In genomic region chr15:80219211-80219610, GRCm38 (mm10) we compare ENCODE assay signal across 8 mouse cellular contexts. TPM values are rescaled to one million over a fixed set of nuclear protein-coding genes. Genes with fewer than 3 reads are reported as not detected.
DNase-seq lines count a peak whose midpoint lies in the region; ATAC-seq and TF ChIP-seq lines count a peak whose summit lies in the region.

No protein-coding gene starts in this region.

- no peaks in the 10 kb centered on the region; the same call in 1 of the 2 replicates for H3K27me3 ChIP-seq in heart, embryonic 12.5 days (replicated peaks)
- H3K27me3 ChIP-seq in hindbrain, embryonic 13.5 days, result no peaks in the 10 kb centered on the region
- peaks cover 10% of the 10 kb centered on the region for H3K27me3 ChIP-seq in megakaryocyte, embryonic 14.5 days (replicated peaks)
- no peaks in the 10 kb centered on the region for H3K27me3 ChIP-seq in thymus, adult 2 months (ENCODE audit: control insufficient read depth, insufficient read depth, low read length)

- peak; percentile 49; the same call in 1 of the 2 replicates for ATAC-seq in heart, embryonic 12.5 days (ENCODE audit: insufficient number of reproducible peaks, low FRiP score)
- no peak for ATAC-seq in hindbrain, embryonic 13.5 days (ENCODE audit: low FRiP score)
- ATAC-seq in cerebellum, adult (ENCODE audit: insufficient number of reproducible peaks, low FRiP score, low TSS enrichment), result no peak

- no peak overlapping the region for H3K27ac ChIP-seq in heart, embryonic 12.5 days (ENCODE audit: poor library complexity, severe bottlenecking)
- H3K27ac ChIP-seq in hindbrain, embryonic 13.5 days, result no peak overlapping the region
- no peak overlapping the region for H3K27ac ChIP-seq in thymus, adult 2 months (ENCODE audit: control insufficient read depth, insufficient read depth, low read length)

- H3K9ac ChIP-seq in heart, embryonic 12.5 days, result 0 out of 2 replicates have a peak overlapping the region, but pooled peaks have one; percentile 19
- no peak overlapping the region for H3K9ac ChIP-seq in hindbrain, embryonic 13.5 days

- H3K4me3 ChIP-seq in heart, embryonic 12.5 days, result no peak overlapping the region
- H3K4me3 ChIP-seq in hindbrain, embryonic 13.5 days, result no peak overlapping the region
- peak overlapping the region; percentile 85 for H3K4me3 ChIP-seq in megakaryocyte, embryonic 14.5 days (replicated peaks)
- H3K4me3 ChIP-seq in thymus, adult 2 months (ENCODE audit: control insufficient read depth, insufficient read depth, low read length), result peak overlapping the region; percentile 30

- no peaks in the 10 kb centered on the region for H3K36me3 ChIP-seq in heart, embryonic 12.5 days
- peaks cover 15% of the 10 kb centered on the region for H3K36me3 ChIP-seq in hindbrain, embryonic 13.5 days
- no peaks in the 10 kb centered on the region for H3K36me3 ChIP-seq in megakaryocyte, embryonic 14.5 days (replicated peaks; ENCODE audit: low read length)
- no peaks in the 10 kb centered on the region for H3K36me3 ChIP-seq in thymus, adult 2 months (ENCODE audit: control insufficient read depth, insufficient read depth, low read length)

- 25% methylated on average over 14 of the region's 14 CpGs for WGBS in heart, embryonic 12.5 days
- 65% methylated on average over 14 of the region's 14 CpGs for WGBS in hindbrain, embryonic 13.5 days
- WGBS in thymus, adult 2 months, result 8% methylated on average over 14 of the region's 14 CpGs

- DNase-seq in heart, adult 9 months (ENCODE audit: low spot score in 2 of 2), result no peak
- DNase-seq in T-cell, adult 2 months (ENCODE audit: low spot score), result peak; percentile 69
- peak; percentile 59 for DNase-seq in thymus, adult 2 months
- no peak for DNase-seq in urinary bladder, postnatal 4 days (ENCODE audit: low spot score in 2 of 2)

- TF ChIP-seq POLR2A in thymus, adult 2 months (IDR thresholded peaks at IDR 0.05; ENCODE audit: control insufficient read depth, extremely low read depth, insufficient read depth, low read length, poor library complexity), result no peak

- H3K9me3 ChIP-seq in heart, embryonic 12.5 days (replicated peaks), result no peaks in the 10 kb centered on the region
- H3K9me3 ChIP-seq in hindbrain, embryonic 13.5 days, result no peaks in the 10 kb centered on the region
- H3K9me3 ChIP-seq in megakaryocyte, embryonic 14.5 days, result no peaks in the 10 kb centered on the region

- H3K4me1 ChIP-seq in heart, embryonic 12.5 days (replicated peaks), result peaks cover 20% of the 10 kb centered on the region
- H3K4me1 ChIP-seq in hindbrain, embryonic 13.5 days (replicated peaks), result peaks cover 10% of the 10 kb centered on the region; the same call in 1 of the 2 replicates
- peaks cover 46% of the 10 kb centered on the region for H3K4me1 ChIP-seq in megakaryocyte, embryonic 14.5 days
- H3K4me1 ChIP-seq in thymus, adult 2 months (replicated peaks; ENCODE audit: control insufficient read depth, insufficient read depth, low read length), result peaks cover 14% of the 10 kb centered on the region

- peak overlapping the region; percentile 45 for H3K4me2 ChIP-seq in heart, embryonic 12.5 days
- H3K4me2 ChIP-seq in hindbrain, embryonic 13.5 days, result 0 out of 2 replicates have a peak overlapping the region, but pooled peaks have one; percentile 10

- TF ChIP-seq CTCF in thymus, adult 2 months (IDR thresholded peaks at IDR 0.05; ENCODE audit: borderline replicate concordance, control insufficient read depth, extremely low read depth, insufficient read depth, low read length, poor library complexity), result 0 out of 2 replicates have a peak, but pooled peaks have one; percentile 13

RNA-seq across cellular contexts. Expression of gene Mief1, which starts 14.6 kb away (rescaled TPM):
- 31.4 and 33.2 TPM in 2 replicates for polyA plus RNA-seq in heart, embryonic 12.5 days (2016; fragmentation: Nextera tagmentation; extraction: Ambion mirVana)
- 36.9 and 37.7 TPM in 2 replicates for polyA plus RNA-seq in hindbrain, embryonic 13.5 days (2015; fragmentation: Nextera tagmentation; extraction: Ambion mirVana)
- 13.5 and 36.4 TPM in 2 replicates for polyA plus RNA-seq in megakaryocyte, embryonic 14.5 days (2012; ENCODE audit: insufficient read depth, low replicate concordance)
- polyA plus RNA-seq in thymus, adult 2 months (2012; rRNA removed), result 32.7 and 36.3 TPM in 2 replicates

RNA-seq across cellular contexts. Expression of gene AC140267.1, which starts 16.4 kb away (rescaled TPM):
- 4.0 TPM in 1 of 2 replicates, not detected in the other for polyA plus RNA-seq in heart, embryonic 12.5 days (2016; fragmentation: Nextera tagmentation; extraction: Ambion mirVana)
- not detected in 2 replicates for polyA plus RNA-seq in hindbrain, embryonic 13.5 days (2015; fragmentation: Nextera tagmentation; extraction: Ambion mirVana)
- polyA plus RNA-seq in megakaryocyte, embryonic 14.5 days (2012; ENCODE audit: insufficient read depth, low replicate concordance), result 6.2 TPM in 1 of 2 replicates, not detected in the other
- not detected in 2 replicates for polyA plus RNA-seq in thymus, adult 2 months (2012; rRNA removed)

RNA-seq across cellular contexts. Expression of gene Atf4, which starts 35.8 kb away (rescaled TPM):
- 76.4 and 79.9 TPM in 2 replicates for polyA plus RNA-seq in heart, embryonic 12.5 days (2016; fragmentation: Nextera tagmentation; extraction: Ambion mirVana)
- 115 and 118 TPM in 2 replicates for polyA plus RNA-seq in hindbrain, embryonic 13.5 days (2015; fragmentation: Nextera tagmentation; extraction: Ambion mirVana)
- 278 and 483 TPM in 2 replicates for polyA plus RNA-seq in megakaryocyte, embryonic 14.5 days (2012; ENCODE audit: insufficient read depth, low replicate concordance)
- 169 and 179 TPM in 2 replicates for polyA plus RNA-seq in thymus, adult 2 months (2012; rRNA removed)

RNA-seq across cellular contexts. Expression of gene Rps19bp1, which starts 44.9 kb away (rescaled TPM):
- polyA plus RNA-seq in heart, embryonic 12.5 days (2016; fragmentation: Nextera tagmentation; extraction: Ambion mirVana), result 37.9 and 42.4 TPM in 2 replicates
- 74.7 and 75.9 TPM in 2 replicates for polyA plus RNA-seq in hindbrain, embryonic 13.5 days (2015; fragmentation: Nextera tagmentation; extraction: Ambion mirVana)
- 19.7 and 57.2 TPM in 2 replicates for polyA plus RNA-seq in megakaryocyte, embryonic 14.5 days (2012; ENCODE audit: insufficient read depth, low replicate concordance)
- 22.5 and 25.0 TPM in 2 replicates for polyA plus RNA-seq in thymus, adult 2 months (2012; rRNA removed)

RNA-seq across cellular contexts. Expression of gene Mgat3, which starts 45.7 kb away (rescaled TPM):
- 1.4 TPM in 2 replicates for polyA plus RNA-seq in heart, embryonic 12.5 days (2016; fragmentation: Nextera tagmentation; extraction: Ambion mirVana)
- 12.2 and 13.0 TPM in 2 replicates for polyA plus RNA-seq in hindbrain, embryonic 13.5 days (2015; fragmentation: Nextera tagmentation; extraction: Ambion mirVana)
- not detected in 2 replicates for polyA plus RNA-seq in megakaryocyte, embryonic 14.5 days (2012; ENCODE audit: insufficient read depth, low replicate concordance)
- polyA plus RNA-seq in thymus, adult 2 months (2012; rRNA removed), result 16.2 and 20.3 TPM in 2 replicates

Comparison
In these comparisons a context has a peak if more than half of its experiments do, and no peak if none do; other contexts are left out.
1. H3K4me3 ChIP-seq: peak in megakaryocyte, embryonic 14.5 days (single experiment) and thymus, adult 2 months (single experiment); none in heart, embryonic 12.5 days (single experiment) and hindbrain, embryonic 13.5 days (single experiment).
2. DNase-seq: peak in T-cell, adult 2 months (single experiment) and thymus, adult 2 months (single experiment); none in heart, adult 9 months (0 of 2) and urinary bladder, postnatal 4 days (0 of 2).